12 mouse cellular contexts compared by ENCODE assay signal in the genomic region with DNA sequence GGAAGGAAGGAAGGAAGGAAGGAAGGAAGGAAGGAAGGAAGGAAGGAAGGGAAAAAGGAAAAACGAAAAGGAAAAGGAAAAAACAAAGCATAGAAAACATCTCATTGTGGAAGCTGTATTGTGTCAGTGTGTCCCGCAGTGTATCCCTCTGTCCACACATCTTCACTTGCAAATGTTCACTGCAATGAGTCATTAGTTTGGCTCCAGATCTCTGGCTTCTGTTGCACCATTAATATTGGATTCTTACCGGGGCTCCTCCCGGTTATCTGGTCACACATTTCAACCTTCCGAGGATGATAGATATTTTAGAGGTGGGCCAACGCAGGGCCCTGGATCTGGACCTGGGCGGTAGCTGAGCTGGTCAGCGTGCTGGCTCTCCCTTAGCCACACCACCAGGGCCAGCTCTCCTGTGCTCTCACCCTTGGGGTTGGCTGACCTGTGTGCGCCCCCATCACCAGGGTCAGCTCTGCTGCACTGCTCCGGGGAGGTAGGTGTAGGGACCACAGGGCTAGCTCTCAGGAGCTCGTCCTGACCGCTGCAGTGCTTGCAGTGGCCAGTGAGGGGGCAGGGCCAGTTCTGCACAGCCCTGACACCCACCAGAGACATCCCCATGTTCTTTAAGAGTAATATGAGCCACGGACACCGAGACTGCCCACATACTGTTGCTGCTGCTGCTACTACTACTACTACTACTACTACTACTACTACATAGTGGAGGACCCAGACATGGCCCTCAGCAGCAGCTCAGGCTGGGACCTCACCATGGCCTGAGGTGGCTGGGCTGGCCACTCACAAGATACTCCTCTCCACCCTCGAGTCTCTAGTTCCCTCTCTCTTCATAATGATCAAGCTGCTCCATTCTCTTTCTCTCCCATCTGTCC.
DNase-seq lines count a peak whose midpoint lies in the region; ATAC-seq lines count a peak whose summit lies in the region.
"Had no signal": no experiment of that assay in that cellular context is flagged by ENCODE, and none has a peak within 500 bp of the region (broad histone marks: within the 10 kb centered on the region; RNA-seq: fewer than 3 reads in every experiment).

No protein-coding gene starts in this region.

- intact Hi-C loops in heart, postnatal 25 days (cut with DNase I) = no loop called here
- intact Hi-C loops in left cerebral cortex, postnatal 10 days (cut with DNase I) = no loop called here

- no peaks in the 10 kb centered on the region for H3K27me3 ChIP-seq in neural tube, embryonic 13.5 days
- no peaks in the 10 kb centered on the region for H3K27me3 ChIP-seq in hindbrain, embryonic 16.5 days (replicated peaks; ENCODE audit: control insufficient read depth, insufficient read depth, low read length)

- H3K9ac ChIP-seq in neural tube, embryonic 13.5 days = no peak overlapping the region
- peak overlapping the region; percentile 12; the same call in 1 of the 2 replicates for H3K9ac ChIP-seq in hindbrain, embryonic 16.5 days (ENCODE audit: low read depth, low read length)

- H3K36me3 ChIP-seq in neural tube, embryonic 13.5 days = no peaks in the 10 kb centered on the region
- no peaks in the 10 kb centered on the region for H3K36me3 ChIP-seq in hindbrain, embryonic 16.5 days (ENCODE audit: control insufficient read depth, insufficient read depth, low read length)

- peak overlapping the region; percentile 71 for H3K27ac ChIP-seq in neural tube, embryonic 13.5 days (replicated peaks)
- H3K27ac ChIP-seq in hindbrain, embryonic 16.5 days (ENCODE audit: low read depth, low read length) = 0 out of 2 replicates have a peak overlapping the region, but pooled peaks have one; percentile 53

- peak; percentile 4; the same call in 1 of the 2 replicates for ATAC-seq in neural tube, embryonic 13.5 days (ENCODE audit: low read depth)
- peak; percentile 37 for ATAC-seq in hindbrain, embryonic 16.5 days

- peaks cover 66% of the 10 kb centered on the region for H3K4me1 ChIP-seq in neural tube, embryonic 13.5 days (replicated peaks)
- H3K4me1 ChIP-seq in hindbrain, embryonic 16.5 days (ENCODE audit: control insufficient read depth, insufficient read depth, low read depth, low read length) = peaks cover 16% of the 10 kb centered on the region

- peak; percentile 94 for DNase-seq in heart, adult 11 months
- no peak for DNase-seq in heart, postnatal 25 days (ENCODE audit: low spot score)
- DNase-seq in neural tube, embryonic 10.5 days (ENCODE audit: extremely low spot score, low spot score) = no peak
- peak; percentile 22 for DNase-seq in skeletal muscle tissue, adult 2 months (ENCODE audit: low read depth, low spot score)
- DNase-seq in left cerebral cortex, postnatal 10 days (ENCODE audit: extremely low spot score in 1 of 2, low spot score in 2 of 2) = no peak
- DNase-seq in spleen, adult 18-20 months = no peak
- DNase-seq: adrenal gland, postnatal 14 days; cerebellum, postnatal 36 days; retina, postnatal 1 day; thymus, adult 2 months had no signal

- no peaks in the 10 kb centered on the region for H3K9me3 ChIP-seq in neural tube, embryonic 13.5 days
- no peaks in the 10 kb centered on the region for H3K9me3 ChIP-seq in hindbrain, embryonic 16.5 days (ENCODE audit: control insufficient read depth, low read length)

- WGBS in neural tube, embryonic 13.5 days = 81% methylated on average over 15 of the region's 15 CpGs
- WGBS in hindbrain, embryonic 16.5 days = 83% methylated on average over 15 of the region's 15 CpGs

- H3K4me3 ChIP-seq in neural tube, embryonic 13.5 days = no peak overlapping the region
- H3K4me3 ChIP-seq in hindbrain, embryonic 16.5 days (ENCODE audit: low read length) = no peak overlapping the region

- no peak overlapping the region for H3K4me2 ChIP-seq in neural tube, embryonic 13.5 days
- no peak overlapping the region for H3K4me2 ChIP-seq in hindbrain, embryonic 16.5 days (ENCODE audit: low read length)

Comparison
In these comparisons a context has a peak if more than half of its experiments do, and no peak if none do; other contexts are left out.
1. DNase-seq: peak in heart, adult 11 months (single experiment) and skeletal muscle tissue, adult 2 months (single experiment); none in heart, postnatal 25 days (single experiment), neural tube, embryonic 10.5 days (single experiment), left cerebral cortex, postnatal 10 days (0 of 2) and spleen, adult 18-20 months (0 of 2).